14 mouse cellular contexts compared by ENCODE assay signal in genomic region chr12:112518105-112518504, GRCm38 (mm10). TPM values are rescaled to one million over a fixed set of nuclear protein-coding genes. Genes with fewer than 3 reads are reported as not detected.
DNase-seq lines count a peak whose midpoint lies in the region; ATAC-seq and TF ChIP-seq lines count a peak whose summit lies in the region.
"Had no signal": no experiment of that assay in that cellular context is flagged by ENCODE, and none has a peak within 500 bp of the region (broad histone marks: within the 10 kb centered on the region; RNA-seq: fewer than 3 reads in every experiment).

No protein-coding gene starts in this region.

- H3K4me1 ChIP-seq in heart, embryonic 10.5 days = peaks cover 32% of the 10 kb centered on the region
- no peaks in the 10 kb centered on the region for H3K4me1 ChIP-seq in liver, postnatal 0 days (ENCODE audit: insufficient read depth)
- H3K4me1 ChIP-seq in thymus, adult 2 months (replicated peaks; ENCODE audit: control insufficient read depth, insufficient read depth, low read length) = no peaks in the 10 kb centered on the region

- intact Hi-C loops in heart, postnatal 25 days (cut with DNase I) = no loop called here

- peak; percentile 88 for DNase-seq in heart, embryonic 10.5 days (ENCODE audit: low spot score)
- no peak for DNase-seq in heart, postnatal 25 days (ENCODE audit: low spot score)
- DNase-seq in adipocyte (ENCODE audit: low spot score) = peak; percentile 33
- peak; percentile 5 for DNase-seq in gonadal fat pad, adult 2 months (ENCODE audit: low read depth)
- no peak for DNase-seq in liver, postnatal 0 days
- no peak for DNase-seq in thymus, postnatal 0 days (ENCODE audit: low spot score)
- DNase-seq in thymus, adult 2 months = no peak
- DNase-seq: cerebellum, postnatal 25 days; kidney, postnatal 36 days; lung, adult 2 months; thymus, postnatal 14 days had no signal

- no peak overlapping the region for H3K9ac ChIP-seq in liver, postnatal 0 days (replicated peaks)

- H3K4me2 ChIP-seq in liver, postnatal 0 days (ENCODE audit: low read depth, low read length) = no peak overlapping the region

- 0 out of 2 replicates have a peak, but pooled peaks have one; percentile 14 for TF ChIP-seq EP300 in liver, postnatal 0 days (IDR thresholded peaks at IDR 0.05; ENCODE audit: low read depth)

- H3K27me3 ChIP-seq in heart, embryonic 10.5 days (ENCODE audit: insufficient read depth, poor library complexity, severe bottlenecking) = peaks cover 28% of the 10 kb centered on the region; the same call in 1 of the 2 replicates
- H3K27me3 ChIP-seq in liver, postnatal 0 days (ENCODE audit: insufficient read depth, low read length) = no peaks in the 10 kb centered on the region
- no peaks in the 10 kb centered on the region for H3K27me3 ChIP-seq in thymus, adult 2 months (ENCODE audit: control insufficient read depth, insufficient read depth, low read length)

- H3K9me3 ChIP-seq in heart, embryonic 10.5 days = no peaks in the 10 kb centered on the region
- H3K9me3 ChIP-seq in liver, postnatal 0 days (ENCODE audit: low read length) = no peaks in the 10 kb centered on the region

- no peaks in the 10 kb centered on the region for H3K36me3 ChIP-seq in heart, embryonic 10.5 days
- no peaks in the 10 kb centered on the region for H3K36me3 ChIP-seq in liver, postnatal 0 days (replicated peaks; ENCODE audit: insufficient read depth, low read length)
- no peaks in the 10 kb centered on the region for H3K36me3 ChIP-seq in thymus, adult 2 months (ENCODE audit: control insufficient read depth, insufficient read depth, low read length)

- peak overlapping the region; percentile 52; the same call in 1 of the 2 replicates for H3K27ac ChIP-seq in heart, embryonic 10.5 days
- H3K27ac ChIP-seq in liver, postnatal 0 days (ENCODE audit: low read depth) = no peak overlapping the region
- H3K27ac ChIP-seq in thymus, adult 2 months (ENCODE audit: control insufficient read depth, insufficient read depth, low read length) = no peak overlapping the region

- WGBS in heart, embryonic 10.5 days = 14% methylated on average over 4 of the region's 4 CpGs
- WGBS in liver, postnatal 0 days (ENCODE audit: insufficient replicate concordance) = 27% methylated on average over 4 of the region's 4 CpGs
- 5% methylated on average over 4 of the region's 4 CpGs for WGBS in thymus, adult 2 months

- ATAC-seq in liver, postnatal 0 days = peak; percentile 79
- no peak for ATAC-seq in frontal cortex, adult (ENCODE audit: low TSS enrichment)

- H3K4me3 ChIP-seq in heart, embryonic 10.5 days = peak overlapping the region; percentile 18; the same call in 1 of the 2 replicates
- no peak overlapping the region for H3K4me3 ChIP-seq in liver, postnatal 0 days (ENCODE audit: low read depth, low read length)
- H3K4me3 ChIP-seq in thymus, adult 2 months (ENCODE audit: control insufficient read depth, insufficient read depth, low read length) = no peak overlapping the region
- H3K4me3 ChIP-seq: myocyte had no signal

- no peak for TF ChIP-seq POLR2A in thymus, adult 2 months (IDR thresholded peaks at IDR 0.05; ENCODE audit: control insufficient read depth, extremely low read depth, insufficient read depth, low read length, poor library complexity)

- no peak for TF ChIP-seq CTCF in liver, postnatal 0 days (IDR thresholded peaks at IDR 0.05; ENCODE audit: low read depth)
- TF ChIP-seq CTCF in thymus, adult 2 months (IDR thresholded peaks at IDR 0.05; ENCODE audit: borderline replicate concordance, control insufficient read depth, extremely low read depth, insufficient read depth, low read length, poor library complexity) = no peak

RNA-seq across cellular contexts. Expression of gene Tmem179, which starts 1.6 kb away (rescaled TPM):
- polyA plus RNA-seq in heart, embryonic 10.5 days (2016; fragmentation: Nextera tagmentation; extraction: Ambion mirVana) = 1.2 and 1.5 TPM in 2 replicates
- not detected for total RNA-seq in heart, postnatal 25 days (2021)
- 0.06 and 0.12 TPM in 2 replicates for polyA plus RNA-seq in gonadal fat pad, adult 2 months (2012; rRNA removed)
- polyA plus RNA-seq in liver, postnatal 0 days (2015; fragmentation: Nextera tagmentation; extraction: Ambion mirVana) = not detected in 2 replicates
- 0.08 and 0.18 TPM in 2 replicates for polyA plus RNA-seq in thymus, postnatal 0 days (2015; fragmentation: Nextera tagmentation; extraction: Ambion mirVana)
- polyA plus RNA-seq in thymus, adult 2 months (2012; rRNA removed) = 0.04 and 0.05 TPM in 2 replicates
- total RNA-seq: gastrocnemius, adult 8-10 months had no signal

RNA-seq across cellular contexts. Expression of gene A530016L24Rik, which starts 28.9 kb away (rescaled TPM):
- 5.6 and 12.4 TPM in 2 replicates for polyA plus RNA-seq in heart, embryonic 10.5 days (2016; fragmentation: Nextera tagmentation; extraction: Ambion mirVana)
- total RNA-seq in heart, postnatal 25 days (2021) = 10 to 100 TPM; 24.6 to 26.9 TPM
- 84.5 and 101 TPM in 2 replicates for polyA plus RNA-seq in gonadal fat pad, adult 2 months (2012; rRNA removed)
- polyA plus RNA-seq in liver, postnatal 0 days (2015; fragmentation: Nextera tagmentation; extraction: Ambion mirVana) = 0.06 TPM in 1 of 2 replicates, not detected in the other
- 0.06 and 0.09 TPM in 2 replicates for polyA plus RNA-seq in thymus, postnatal 0 days (2015; fragmentation: Nextera tagmentation; extraction: Ambion mirVana)
- polyA plus RNA-seq in thymus, adult 2 months (2012; rRNA removed) = 13.6 and 14.5 TPM in 2 replicates

Comparison
In these comparisons a context has a peak if more than half of its experiments do, and no peak if none do; other contexts are left out.
1. DNase-seq: peak in heart, embryonic 10.5 days (single experiment), adipocyte (single experiment) and gonadal fat pad, adult 2 months (single experiment); none in heart, postnatal 25 days (single experiment), liver, postnatal 0 days (single experiment), thymus, postnatal 0 days (single experiment) and thymus, adult 2 months (single experiment).